Mouse (Mus musculus) kidney, adult 9 months (tissue): ENCODE measurements at regions not wholly inside any gene's neighbourhood (a gene's known extent, or its start where the extent isn't known, plus 50 kb on each side); places are given as distances from the start of the nearest gene placed in this dataset.
A peak's percentile ranks its signal among the peaks of the same experiment; 100 is the strongest.
"Not testable (repeated sequence)": the region's sequence is repeated elsewhere in the genome, so short reads cannot be mapped to it uniquely, and the experiment has no call there.

Source experiments
- DNase-seq: peaks from one replicate; pipeline ENCODE4 v3.0.0; 2022

DNA sequence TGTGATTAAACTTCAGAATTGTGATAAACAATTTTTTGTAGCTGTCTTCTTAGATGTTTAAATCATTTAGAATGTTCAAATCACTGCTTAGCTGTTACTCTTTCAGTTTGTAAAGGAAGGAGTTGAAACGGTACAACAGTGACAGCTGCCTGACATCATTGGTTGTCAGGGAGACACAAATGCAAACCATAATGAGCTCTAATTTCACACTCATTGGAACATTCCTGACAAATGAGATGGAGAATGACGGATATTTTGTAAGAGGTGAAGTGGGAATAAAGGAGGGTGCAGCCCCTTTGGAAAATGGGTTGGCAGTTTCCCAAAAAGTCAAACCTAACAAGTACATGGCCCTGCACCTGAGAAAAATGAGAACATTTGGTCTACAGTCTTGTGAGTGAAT, 62.5 kb downstream of the Rad51ap2 start:
- DNase-seq: no peak

DNA sequence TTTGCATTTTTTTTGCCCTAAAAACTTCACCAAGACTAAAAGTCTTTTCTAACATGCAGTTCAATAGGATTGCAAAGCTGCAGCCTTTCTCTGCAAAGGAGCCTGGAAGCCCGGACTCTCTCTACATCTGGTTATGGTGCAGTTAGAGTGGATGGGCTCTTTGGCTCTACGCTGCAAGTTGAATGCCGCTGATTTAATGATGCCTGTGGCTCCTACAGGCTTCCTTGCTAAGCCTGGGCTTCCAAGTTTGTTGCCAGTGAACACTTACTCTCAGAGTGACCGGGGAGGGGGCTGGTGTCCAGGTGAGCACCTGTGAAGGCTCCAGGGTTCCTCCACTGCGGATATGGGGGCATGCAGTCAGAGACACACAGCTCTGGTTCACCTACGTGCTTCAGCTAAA, 107.0 kb downstream of the Rad51ap2 start:
- DNase-seq: no peak

DNA sequence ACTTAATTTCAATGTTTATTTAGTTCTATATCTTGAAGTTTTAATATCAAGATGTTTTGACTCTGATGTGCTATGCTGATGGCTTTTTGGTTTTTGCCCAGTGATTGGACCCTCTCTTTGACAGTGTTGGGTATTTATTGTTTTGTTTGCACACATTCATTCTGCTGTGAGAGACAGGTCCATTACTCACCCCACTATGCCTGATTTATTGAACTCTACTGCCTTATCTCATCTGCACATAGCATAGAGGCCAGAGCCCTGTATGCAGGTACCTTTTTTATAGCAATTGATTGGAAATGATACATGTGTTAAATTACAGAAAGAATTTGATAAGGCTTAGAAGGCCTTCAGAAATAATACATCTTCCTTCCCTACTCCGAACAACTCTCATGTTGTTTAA, 114.3 kb downstream of the Rad51ap2 start:
- DNase-seq: no peak

DNA sequence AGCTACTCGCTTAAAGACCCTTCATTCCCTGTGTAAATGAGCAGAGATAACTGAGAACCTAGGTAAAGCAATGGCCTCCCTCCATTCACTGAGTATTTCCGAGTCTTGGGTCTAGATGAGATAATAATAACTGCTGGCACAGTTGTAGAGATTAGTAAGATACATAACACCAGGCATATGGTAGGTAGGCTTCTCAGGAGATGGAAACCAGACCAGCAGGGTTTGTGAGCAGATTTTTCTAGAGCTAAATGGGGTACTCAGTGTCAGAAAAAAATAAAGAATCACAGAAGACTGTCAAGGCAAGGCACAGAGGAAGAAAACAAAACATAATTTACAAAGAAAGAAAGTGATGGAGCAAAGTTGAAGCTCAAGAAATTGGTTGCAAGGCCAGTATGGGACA, 148.1 kb downstream of the Rad51ap2 start:
- DNase-seq: no peak

DNA sequence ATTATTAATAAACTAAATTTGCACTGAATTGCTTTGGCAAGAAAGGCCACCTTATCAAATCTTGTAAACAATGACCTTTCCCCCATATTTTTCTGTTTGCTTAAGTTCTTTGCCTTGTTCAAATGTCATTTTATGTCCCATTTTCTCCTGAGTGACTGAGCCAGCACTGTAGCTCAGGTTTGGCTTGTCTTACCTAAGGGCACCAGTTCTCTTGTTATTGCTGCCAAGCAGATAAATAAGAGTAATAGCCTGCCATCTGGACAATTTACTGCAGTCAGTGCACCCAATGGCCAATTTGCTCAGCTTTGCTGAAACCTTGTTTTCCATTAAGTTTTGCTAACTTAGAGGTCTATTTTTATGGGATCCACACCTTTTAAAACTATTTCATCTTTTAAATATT, 152.9 kb downstream of the Rad51ap2 start:
- no peak for DNase-seq

DNA sequence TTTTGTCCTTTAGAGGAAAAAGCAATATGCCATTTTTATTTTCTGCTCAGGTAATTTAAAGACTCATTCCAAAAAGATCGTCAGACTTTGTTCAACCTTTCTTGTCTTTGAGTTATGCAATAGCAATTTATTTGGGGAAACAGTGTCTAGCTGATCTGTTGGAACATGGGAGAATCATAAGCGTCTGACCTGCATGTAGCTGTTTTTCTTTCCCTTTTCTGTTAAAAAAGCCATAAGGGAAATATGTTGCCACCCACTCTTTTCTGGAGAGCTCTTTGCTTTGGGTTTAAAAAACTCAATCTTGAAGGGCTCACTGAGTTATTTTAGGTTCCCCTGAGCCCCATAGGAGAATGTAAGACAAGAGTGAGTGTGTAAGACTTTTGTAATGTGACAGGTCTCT, 155.8 kb downstream of the Rad51ap2 start:
- DNase-seq: no peak

DNA sequence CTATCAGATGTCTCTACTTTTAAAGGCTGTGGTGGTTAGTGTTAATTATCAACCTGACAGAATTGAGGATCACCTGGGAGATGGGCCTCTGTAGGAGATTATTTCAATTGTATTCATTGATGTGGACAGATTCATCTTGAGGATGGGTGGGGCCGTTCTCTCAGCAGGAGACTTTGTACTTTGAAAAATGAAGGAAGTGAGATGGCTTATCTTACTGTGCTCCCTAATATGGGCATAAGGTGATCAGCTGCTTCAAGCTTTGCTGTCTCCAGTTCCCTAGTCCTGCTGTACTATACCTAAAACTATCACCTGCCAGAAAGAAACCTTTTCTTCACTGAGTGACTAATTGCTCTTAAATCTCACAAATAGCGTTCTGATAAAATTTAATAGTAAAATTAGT, 159.4 kb downstream of the Rad51ap2 start:
- no peak for DNase-seq

DNA sequence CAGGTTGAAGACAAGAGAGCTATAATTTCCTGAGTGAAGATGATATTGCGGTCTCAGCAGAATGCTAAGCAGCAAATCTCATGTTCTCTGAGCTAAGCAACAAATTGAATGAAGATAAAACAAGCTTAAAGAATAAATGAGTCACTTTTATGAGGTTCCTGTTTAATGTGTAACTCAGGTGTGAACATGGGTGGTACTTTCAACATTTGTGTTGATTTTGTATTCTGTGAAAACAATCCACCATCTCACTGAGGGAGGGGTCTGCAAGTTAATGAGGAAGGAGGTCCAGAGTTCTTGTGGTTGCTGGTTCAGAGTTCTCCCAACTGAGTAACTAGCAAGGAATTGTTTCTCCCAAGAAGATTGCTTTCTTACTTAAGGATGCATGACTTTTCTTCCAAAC, 167.7 kb downstream of the Rad51ap2 start:
- peak; percentile 54 for DNase-seq

DNA sequence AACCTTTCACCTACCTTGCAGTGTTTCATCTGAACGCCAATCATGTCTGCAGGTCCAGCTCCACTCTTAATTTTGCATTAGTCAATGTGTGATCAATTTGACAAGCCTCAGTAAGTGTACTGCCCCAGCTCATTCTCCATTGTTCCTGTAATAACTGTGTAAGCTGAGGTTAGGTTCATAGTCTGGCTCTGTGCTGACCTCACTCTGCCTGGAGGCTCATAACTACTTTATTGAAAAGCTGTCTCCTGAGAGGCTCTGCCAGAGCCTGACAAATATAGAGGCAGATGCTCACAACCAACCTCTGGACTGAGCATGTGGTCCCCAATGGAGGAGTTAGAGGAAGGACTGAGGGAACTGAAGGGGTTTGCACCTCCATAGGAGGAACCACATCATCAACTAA, 174.3 kb downstream of the Rad51ap2 start:
- peak; percentile 4 for DNase-seq

DNA sequence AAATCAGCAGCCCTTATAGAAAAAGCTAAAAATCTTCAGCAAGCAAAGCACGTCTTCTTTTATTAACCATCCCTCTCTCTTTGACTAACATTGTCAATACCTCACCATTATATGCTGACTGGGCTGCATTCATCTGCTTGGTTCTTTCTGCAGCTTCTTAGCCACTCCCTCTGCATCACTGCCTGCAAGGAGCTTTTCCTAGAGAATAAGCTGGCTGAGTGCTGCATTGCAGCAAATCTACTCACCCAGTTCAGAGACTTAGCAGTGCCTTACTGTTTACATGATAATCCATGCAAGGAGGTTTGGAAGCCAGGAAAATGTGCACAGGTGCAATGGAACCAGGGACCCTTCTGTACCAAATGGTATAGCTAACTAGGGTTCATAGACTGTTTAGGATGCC, 175.9 kb downstream of the Rad51ap2 start:
- no peak for DNase-seq

DNA sequence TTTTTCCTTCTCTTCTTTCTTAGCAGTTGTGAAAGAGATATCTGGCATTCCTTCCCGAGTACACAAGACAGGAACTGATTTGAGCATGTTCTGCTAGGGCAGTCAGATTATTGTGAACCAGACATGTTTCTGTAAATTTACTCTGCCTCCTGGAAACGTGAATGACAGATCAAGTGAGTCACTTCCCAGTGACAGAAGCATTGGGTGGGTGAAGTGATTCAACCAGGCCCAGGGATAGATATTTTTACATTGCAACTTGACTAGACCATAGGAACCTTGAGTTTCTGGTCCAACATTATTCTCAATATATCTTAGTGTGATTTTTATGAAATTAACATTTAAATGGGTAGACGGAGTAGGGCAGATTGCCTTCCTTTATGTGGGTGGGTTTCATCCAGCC, 217.4 kb downstream of the Rad51ap2 start:
- no peak for DNase-seq

DNA sequence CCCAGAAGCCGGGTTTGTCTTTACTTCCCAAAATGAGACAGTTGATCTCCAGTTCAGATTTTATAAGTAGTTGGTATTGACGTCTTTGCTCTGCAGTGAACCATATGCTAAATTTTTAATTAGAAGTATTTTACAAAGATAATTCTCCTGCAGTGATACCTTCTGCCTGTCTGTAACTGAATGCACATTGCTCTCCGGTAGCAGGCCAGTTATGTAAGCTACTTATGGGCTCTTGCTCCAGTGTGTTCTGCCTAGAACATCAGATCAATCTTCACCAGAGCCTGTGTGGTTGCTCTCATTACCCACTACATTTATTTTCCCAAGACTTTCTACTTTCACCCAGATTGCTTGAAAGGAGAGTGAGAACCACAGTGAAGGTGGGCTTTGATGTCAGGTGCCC, 238.9 kb downstream of the Rad51ap2 start:
- no peak for DNase-seq

DNA sequence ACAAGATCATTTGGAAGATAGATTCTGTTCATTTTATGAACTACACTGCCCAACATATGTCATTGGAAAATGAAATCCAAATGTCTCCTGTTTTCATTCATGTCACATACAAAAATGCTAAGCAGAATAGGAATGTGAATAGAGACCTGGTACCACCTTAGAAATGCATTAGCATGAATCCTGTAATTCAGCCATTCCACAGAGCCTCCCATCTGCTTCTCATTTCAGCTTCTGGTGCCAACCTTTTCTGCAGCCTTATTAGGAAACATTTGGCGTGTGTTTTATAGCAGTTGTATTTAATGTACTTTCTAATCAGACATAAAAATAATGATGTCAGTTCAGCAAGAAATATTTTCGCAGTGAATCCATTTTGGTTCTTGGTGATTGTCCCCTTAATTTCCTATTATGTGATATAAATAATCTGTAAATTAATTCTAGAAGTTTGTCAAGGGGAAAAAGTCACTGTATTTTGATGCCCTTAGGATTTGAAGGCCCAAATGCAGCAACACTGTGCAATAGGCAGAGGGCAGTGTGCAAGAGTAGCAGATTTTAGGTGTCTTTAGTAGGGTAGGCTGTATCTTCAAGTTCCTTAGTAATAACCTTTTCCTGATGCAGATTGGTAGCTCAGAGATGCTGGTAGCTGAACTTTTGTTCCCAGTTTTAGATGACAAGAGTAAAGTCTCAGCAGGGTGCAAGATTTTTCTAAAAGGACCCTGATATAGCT, 253.2 kb downstream of the Rad51ap2 start:
- DNase-seq: no peak

DNA sequence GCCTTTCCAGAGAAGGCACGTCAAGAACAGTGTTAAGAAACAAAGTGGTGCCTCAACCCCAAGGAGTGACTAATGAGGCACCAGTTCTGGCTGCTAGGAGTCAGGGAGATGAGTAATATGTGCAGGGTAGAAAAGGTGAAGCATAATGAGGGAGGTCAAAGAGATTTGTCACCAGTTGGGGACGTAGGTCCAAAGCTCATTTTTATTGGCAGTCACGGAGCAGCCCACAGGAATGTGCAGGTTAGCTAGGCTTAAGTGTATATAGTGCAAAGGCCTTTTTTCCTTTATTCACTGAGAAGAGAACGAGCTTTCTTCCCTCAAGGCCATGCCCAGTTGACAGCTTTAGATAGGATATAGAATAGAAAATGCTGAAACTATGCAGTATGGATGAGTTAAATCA, 261.8 kb downstream of the Rad51ap2 start:
- peak; percentile 22 for DNase-seq

DNA sequence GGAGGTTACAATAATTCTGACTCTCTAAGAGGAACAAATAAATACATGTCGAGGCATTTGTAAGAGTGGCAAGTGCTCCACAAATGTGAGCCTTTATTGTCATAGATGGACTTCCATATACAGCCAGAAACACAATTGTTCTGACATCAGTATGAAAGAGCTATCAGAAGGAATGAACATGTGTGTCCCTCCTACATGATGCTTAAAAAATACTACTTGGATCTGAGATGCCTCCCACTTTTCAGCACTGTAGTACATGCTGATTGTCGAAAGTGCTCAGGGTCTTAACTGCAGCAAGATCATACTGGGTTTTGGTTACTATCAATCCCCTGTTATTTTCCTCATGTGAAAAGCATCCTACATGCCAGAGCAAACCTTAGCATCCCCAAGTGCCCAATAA, 295.6 kb downstream of the Rad51ap2 start:
- no peak for DNase-seq

DNA sequence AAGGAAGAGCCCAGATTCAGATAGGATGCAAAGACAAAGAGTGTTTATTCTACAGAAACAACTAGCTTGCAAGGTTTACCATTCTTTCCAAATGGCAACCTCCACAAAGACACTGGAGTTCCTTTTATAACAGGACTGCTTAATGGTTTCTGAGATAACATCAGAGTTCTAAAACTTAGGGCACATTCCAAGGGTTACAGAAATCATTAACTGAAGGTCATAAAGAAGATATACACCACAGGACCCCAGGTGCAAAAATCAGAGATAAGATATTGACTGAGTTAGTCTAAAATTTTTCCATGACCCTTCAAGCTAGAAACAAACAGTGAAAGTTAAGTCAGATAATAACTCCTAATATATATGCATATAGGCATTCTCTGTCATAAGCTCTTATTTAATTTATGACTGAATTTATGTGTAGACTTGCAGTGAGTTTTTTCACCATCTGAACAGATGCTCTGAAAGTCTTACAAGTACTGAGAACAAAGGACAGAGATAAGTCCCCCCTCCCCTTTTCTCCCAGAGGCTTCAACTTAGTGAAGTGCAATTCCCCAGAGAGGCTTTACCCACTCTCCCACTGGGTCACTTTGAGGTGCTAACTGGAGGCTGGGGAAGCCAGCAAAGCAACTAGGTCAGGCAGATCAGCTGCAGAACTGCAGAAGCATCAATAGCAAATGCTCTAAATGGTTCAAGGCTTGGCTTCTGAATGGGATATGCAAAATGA, 298.5 kb downstream of the Rad51ap2 start:
- no peak for DNase-seq

DNA sequence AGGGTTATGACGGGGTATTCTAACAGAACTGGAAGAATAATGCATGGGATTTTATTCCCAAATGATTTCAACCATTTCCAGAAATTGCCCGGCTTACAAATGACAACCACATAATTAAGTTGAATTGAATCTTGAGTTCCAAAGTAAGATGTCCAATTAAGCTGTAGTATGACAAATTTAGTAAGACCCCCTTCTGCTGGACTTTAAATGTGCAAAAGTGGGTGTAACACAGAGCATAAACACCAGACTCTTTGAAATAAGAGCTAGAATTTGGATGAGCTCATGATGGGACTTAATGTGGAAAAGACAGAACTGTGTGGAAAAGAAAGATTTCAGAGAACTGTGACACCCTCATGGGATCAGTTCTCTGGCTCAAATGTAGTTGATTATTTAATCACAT, 346.4 kb downstream of the Rad51ap2 start:
- no peak for DNase-seq

DNA sequence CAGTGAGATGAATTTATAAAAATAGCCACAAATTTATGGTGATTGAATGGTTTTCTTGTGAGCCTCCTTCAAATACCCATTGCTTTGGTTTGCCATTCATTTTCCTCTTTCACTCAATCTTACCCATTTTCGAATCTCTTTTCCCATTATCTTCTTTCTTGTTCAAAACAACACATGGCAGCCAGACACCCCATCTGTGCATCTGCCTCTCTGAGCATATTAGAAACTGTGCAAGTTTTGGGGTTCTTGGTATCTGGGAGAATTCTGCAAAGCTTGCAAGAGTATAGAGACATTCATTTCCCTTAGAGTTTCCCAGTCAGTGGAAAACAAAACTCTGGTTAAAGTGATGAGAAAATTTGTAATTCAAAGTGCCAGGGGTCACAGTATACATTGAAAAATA, 347.3 kb downstream of the Rad51ap2 start:
- no peak for DNase-seq

DNA sequence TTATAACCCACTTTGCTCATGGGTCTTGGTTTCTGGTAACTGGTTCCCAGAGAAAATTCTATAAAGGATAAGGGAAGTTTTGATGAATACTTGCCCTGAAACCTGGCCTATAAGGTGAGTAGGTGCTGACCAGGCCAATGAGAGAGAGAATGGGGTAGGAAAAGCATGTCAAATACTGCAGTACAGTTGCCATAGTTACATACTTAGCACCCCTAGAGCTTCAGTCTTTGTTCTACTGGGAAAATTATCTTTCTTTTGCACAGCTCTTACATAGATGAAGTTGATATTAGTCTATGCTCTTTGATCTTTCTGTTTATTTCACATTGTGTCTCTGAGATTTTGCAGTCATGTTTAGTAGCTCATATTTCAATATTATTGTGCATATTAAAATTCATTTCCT, 373.8 kb downstream of the Rad51ap2 start:
- no peak for DNase-seq

DNA sequence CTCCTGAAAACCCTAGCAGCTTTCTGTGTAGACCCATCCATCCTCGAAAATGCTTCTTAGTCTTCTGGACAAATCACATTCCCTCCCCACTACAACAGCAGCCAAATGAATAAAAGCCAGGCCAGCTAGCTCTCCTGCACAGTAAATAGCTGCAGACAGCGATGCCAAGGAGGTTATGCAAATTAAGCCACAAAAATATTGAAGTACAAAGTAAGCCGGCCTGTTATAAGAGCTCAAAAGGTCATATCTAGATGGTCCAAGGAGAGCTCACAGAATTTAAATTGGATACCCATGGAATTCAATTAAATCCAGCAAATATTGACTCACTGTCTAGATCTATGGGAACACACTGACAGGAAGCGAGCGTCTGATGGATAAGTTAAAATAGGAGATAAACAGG, 375.4 kb downstream of the Rad51ap2 start:
- DNase-seq: no peak

DNA sequence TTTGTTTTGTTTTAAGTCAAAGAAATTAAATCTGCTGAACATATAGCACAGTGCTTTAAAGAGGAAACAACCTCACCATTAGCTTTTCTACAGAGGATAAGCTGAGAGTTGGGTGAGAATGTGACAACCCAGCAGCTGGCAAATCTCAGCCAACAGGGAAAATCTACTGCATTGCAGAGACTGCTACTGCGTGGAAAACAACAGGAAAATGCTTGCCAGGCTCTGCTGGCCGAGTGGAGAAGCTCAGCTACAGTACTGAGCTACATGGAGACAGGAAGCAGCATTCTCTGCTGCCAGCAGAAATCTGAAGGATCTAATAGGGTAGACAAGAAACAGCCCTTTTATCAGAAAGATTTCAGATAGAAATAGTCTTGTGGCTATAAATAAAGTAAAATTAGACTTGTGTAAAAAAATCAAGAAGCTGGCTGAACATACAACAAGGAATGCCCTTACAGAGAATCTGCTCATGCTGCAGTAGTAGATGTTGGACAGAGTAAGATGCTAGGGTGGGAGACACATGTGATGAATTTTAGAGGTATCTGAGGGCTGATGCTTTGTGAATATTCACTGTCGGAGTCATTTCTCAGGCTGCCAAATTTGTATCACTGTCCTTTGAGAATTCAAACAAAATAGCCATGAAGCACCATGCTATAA, 382.1 kb downstream of the Rad51ap2 start:
- DNase-seq: no peak

DNA sequence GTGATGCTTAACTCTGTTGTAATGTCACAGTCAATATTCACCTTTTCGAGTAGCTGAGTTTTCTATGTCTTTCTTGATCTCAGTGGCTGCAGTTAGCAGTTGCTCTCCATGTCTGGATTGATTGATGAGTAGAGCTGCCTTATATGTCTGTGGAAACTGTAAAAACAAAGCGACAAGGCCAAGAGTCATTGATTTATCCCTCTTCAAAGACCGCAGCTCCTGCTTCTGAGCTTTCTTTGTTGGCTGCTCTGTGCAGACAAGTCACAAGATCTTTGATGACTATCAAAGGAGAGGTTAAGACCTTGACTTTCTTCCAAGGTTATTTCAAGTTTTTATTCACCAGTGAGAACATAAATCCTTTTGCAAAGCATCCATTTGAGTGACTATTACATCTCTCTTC, 395.2 kb downstream of the Rad51ap2 start:
- no peak for DNase-seq

DNA sequence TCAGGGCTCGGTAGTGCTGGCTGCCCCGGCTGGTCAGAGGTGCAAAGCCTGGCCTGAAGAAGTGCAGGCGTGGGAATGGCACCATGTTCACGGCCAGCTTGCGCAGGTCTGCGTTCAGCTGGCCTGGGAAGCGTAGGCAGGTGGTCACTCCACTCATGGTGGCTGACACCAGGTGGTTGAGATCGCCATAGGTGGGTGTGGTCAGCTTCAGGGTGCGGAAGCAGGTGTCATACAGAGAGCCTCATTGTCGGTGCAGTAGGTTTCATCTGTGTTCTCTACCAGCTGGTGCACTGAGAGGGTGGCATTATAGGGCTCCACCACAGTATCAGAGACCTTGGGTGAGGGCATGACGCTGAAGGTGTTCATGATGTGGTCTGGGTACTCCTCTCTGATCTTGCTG, 380.1 kb upstream of the Fam49a start:
- DNase-seq: not testable (repeated sequence)

DNA sequence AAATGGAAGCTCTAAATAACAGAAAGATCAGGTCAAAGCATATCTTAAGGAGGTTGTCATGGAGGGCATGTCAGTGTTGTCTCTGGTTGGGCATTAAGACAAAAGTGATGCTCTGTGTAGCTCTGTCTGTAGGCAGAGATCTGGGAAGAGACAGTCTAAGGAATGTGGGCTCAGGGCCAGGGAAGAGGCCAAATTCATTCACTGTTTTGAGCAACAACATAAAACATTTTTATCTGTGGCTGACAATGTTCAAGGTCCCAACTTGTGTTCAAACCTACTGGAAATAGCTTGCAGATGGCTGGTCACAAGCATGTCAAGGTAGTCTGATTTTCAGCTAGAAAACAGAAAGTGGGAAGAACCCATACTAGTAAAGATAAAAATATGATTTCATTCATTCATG, 374.6 kb upstream of the Fam49a start:
- no peak for DNase-seq
